Mouse (Mus musculus): Measurements from ENCODE around the gene Gm21800. TPM values are rescaled to one million over a fixed set of nuclear protein-coding genes. Genes with fewer than 3 reads are reported as not detected.

Gene Gm21800
- not detected for polyA plus RNA-seq (2017; shearing (Covaris generic))

GRCm38 (mm10) chrY:41406198-41406597, at the start of gene Gm21800:
Gene Gm21800 (plus strand): TSS chrY:41406498.

Data from inflammation-experienced regulatory T-cells, adult 16 weeks (primary cell).